Mouse (Mus musculus): ENCODE results near the gene Pigv. TPM values are rescaled to one million over a fixed set of nuclear protein-coding genes. Genes with fewer than 3 reads are reported as not detected.
A peak's percentile ranks its signal among the peaks of the same experiment; 100 is the strongest.

The Pigv gene
- total and polyA plus RNA-seq, 3 experiments: 7.9 to 12.0 TPM; not detected in 1

- TF ChIP-seq ZKSCAN1 (IDR thresholded peaks at IDR 0.05; ENCODE audit: low read depth, low read length) (no peak), SMC3 (IDR thresholded peaks at IDR 0.05; ENCODE audit: low read depth, low read length) (no peak), CTCF (IDR thresholded peaks at IDR 0.05 in 2 of 3, conservative IDR thresholded peaks at IDR 0.05 in 1 of 3; ENCODE audit: control insufficient read depth in 1 of 3, insufficient read depth in 1 of 3, low read depth in 2 of 3, low read length in 3 of 3, poor library complexity in 1 of 3, severe bottlenecking in 1 of 3) (no peak), MEF2A (IDR thresholded peaks at IDR 0.05; ENCODE audit: extremely low read depth, insufficient replicate concordance, low read depth, low read length, poor library complexity, severe bottlenecking) (0 out of 2 replicates have a peak, but pooled peaks have one; percentile 35), KAT2A (conservative IDR thresholded peaks at IDR 0.05; ENCODE audit: low read depth, low read length) (peak; percentile 59; the same call in 1 of the 2 replicates)
Observed at GRCm38 (mm10) chr4:133671881-133672844, at the start of gene Pigv (continued).

- no peaks in the 10 kb centered on the region for H3K4me1 ChIP-seq (ENCODE audit: control insufficient read depth in 1 of 2, insufficient read depth in 2 of 2, low read length in 2 of 2)
- no peak overlapping the region for H3K9ac ChIP-seq (ENCODE audit: control insufficient read depth, low read depth, low read length, poor library complexity, severe bottlenecking)
- H3K9me3 ChIP-seq (replicated peaks; ENCODE audit: insufficient read depth, low read length): no peaks in the 10 kb centered on the region
- no peak overlapping the region for H3K4me3 ChIP-seq (ENCODE audit: control insufficient read depth in 1 of 2, insufficient read depth in 1 of 2, low read depth in 2 of 2, low read length in 2 of 2)
- TF ChIP-seq TCF12 (IDR thresholded peaks at IDR 0.05; ENCODE audit: low read depth, low read length): no peak
- no peak for TF ChIP-seq E2F4 (IDR thresholded peaks at IDR 0.05; ENCODE audit: borderline replicate concordance, low read depth, low read length)
- TF ChIP-seq MAX (IDR thresholded peaks at IDR 0.05; ENCODE audit: low read length): no peak
- no peak for TF ChIP-seq USF1 (IDR thresholded peaks at IDR 0.05; ENCODE audit: low read depth, low read length)
- TF ChIP-seq RAD21 (IDR thresholded peaks at IDR 0.05; ENCODE audit: low read depth, low read length): no peak
- TF ChIP-seq MXI1 (IDR thresholded peaks at IDR 0.05; ENCODE audit: low read depth, low read length): no peak
- TF ChIP-seq MYB (IDR thresholded peaks at IDR 0.05; ENCODE audit: low read depth, low read length): no peak
- no peak for TF ChIP-seq GATA1 (IDR thresholded peaks at IDR 0.05; ENCODE audit: low read depth, low read length)
- no peak for TF ChIP-seq RCOR1 (IDR thresholded peaks at IDR 0.05; ENCODE audit: low read depth, low read length)
- TF ChIP-seq NRF1 (IDR thresholded peaks at IDR 0.05; ENCODE audit: insufficient read depth, low read depth, low read length, poor library complexity, severe bottlenecking): no peak
- TF ChIP-seq CHD1 (IDR thresholded peaks at IDR 0.05; ENCODE audit: low read depth, low read length): no peak
- TF ChIP-seq CTCF (IDR thresholded peaks at IDR 0.05 in 2 of 3, conservative IDR thresholded peaks at IDR 0.05 in 1 of 3; ENCODE audit: control insufficient read depth in 1 of 3, insufficient read depth in 1 of 3, low read depth in 2 of 3, low read length in 3 of 3, poor library complexity in 1 of 3, severe bottlenecking in 1 of 3): no peak
- no peak for TF ChIP-seq POLR2AphosphoS2 (IDR thresholded peaks at IDR 0.05; ENCODE audit: low read length)
- no peak for TF ChIP-seq MEF2A (IDR thresholded peaks at IDR 0.05; ENCODE audit: extremely low read depth, insufficient replicate concordance, low read depth, low read length, poor library complexity, severe bottlenecking)
- no peak for TF ChIP-seq ZMIZ1 (IDR thresholded peaks at IDR 0.05; ENCODE audit: low read depth, low read length)
- no peak for TF ChIP-seq SIN3A (IDR thresholded peaks at IDR 0.05; ENCODE audit: low read length)
- TF ChIP-seq BHLHE40 (IDR thresholded peaks at IDR 0.05; ENCODE audit: borderline replicate concordance, low read depth, low read length): no peak
- TF ChIP-seq MAFK (IDR thresholded peaks at IDR 0.05; ENCODE audit: borderline replicate concordance, low read depth, low read length): no peak
- no peak for TF ChIP-seq CHD2 (IDR thresholded peaks at IDR 0.05; ENCODE audit: low read length)
- TF ChIP-seq EP300 (IDR thresholded peaks at IDR 0.05; ENCODE audit: low read depth in 1 of 2, low read length in 2 of 2): no peak
- no peak overlapping the region for H3K27ac ChIP-seq (ENCODE audit: control insufficient read depth, low read depth, low read length)
- H3K27me3 ChIP-seq (ENCODE audit: control insufficient read depth in 1 of 2, insufficient read depth in 2 of 2, low read length in 2 of 2): no peaks in the 10 kb centered on the region
- H3K36me3 ChIP-seq (ENCODE audit: control insufficient read depth in 1 of 2, insufficient read depth in 2 of 2, low read length in 2 of 2): peaks cover 0 to 61% of the 10 kb centered on the region in 2 experiments; a peak in 2 of 4 replicates
- DNase-seq (ENCODE audit: low read depth, low spot score): no peak
- peaks cover 10% of the 10 kb centered on the region for H3K79me2 ChIP-seq (ENCODE audit: control insufficient read depth, insufficient read depth, low read length, poor library complexity)
Observed at GRCm38 (mm10) chr4:133719791-133720190, 47.3 kb upstream of the Pigv start.
